Mouse (Mus musculus): ENCODE results near the gene Actn1.

GRCm38 (mm10) chr12:80307556-80307955 lies 47.4 kb upstream of the Actn1 start:
- TF ChIP-seq EP300 (IDR thresholded peaks at IDR 0.05; ENCODE audit: low read depth) (no peak), CTCF (IDR thresholded peaks at IDR 0.05; ENCODE audit: low read depth) (no peak)

Measured in heart, postnatal 0 days (tissue).